Mouse (Mus musculus) kidney, postnatal 14 days (tissue): ENCODE data around the gene Lor.

ENCODE experiments used
- DNase-seq: peaks from one replicate; pipeline ENCODE4 v3.0.0; 2022; ENCODE audit warnings: mixed read lengths

Lor gene

DNA sequence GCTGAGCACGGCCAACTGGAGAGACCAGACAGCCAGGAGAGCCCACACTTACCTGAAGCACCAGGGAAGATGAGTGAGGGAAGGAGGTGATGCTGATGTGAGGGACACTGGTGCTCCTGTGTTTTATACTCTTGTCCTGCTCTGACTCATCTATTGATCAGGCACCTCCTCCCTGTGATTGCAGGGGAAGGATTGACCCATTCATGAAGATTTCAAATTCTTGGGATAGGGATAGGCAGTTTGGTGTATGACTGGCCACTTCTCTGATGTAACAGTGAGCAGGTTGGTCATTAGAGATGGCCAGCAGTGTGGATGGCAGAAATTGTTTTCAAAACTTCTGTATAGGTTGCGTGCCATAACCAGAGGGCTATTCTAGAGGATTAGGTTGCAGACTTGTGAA lies at the start of gene Lor:
Gene Lor (minus strand): TSS at position 101 of the 400 bp plus-strand sequence.
- no peak for DNase-seq

DNA sequence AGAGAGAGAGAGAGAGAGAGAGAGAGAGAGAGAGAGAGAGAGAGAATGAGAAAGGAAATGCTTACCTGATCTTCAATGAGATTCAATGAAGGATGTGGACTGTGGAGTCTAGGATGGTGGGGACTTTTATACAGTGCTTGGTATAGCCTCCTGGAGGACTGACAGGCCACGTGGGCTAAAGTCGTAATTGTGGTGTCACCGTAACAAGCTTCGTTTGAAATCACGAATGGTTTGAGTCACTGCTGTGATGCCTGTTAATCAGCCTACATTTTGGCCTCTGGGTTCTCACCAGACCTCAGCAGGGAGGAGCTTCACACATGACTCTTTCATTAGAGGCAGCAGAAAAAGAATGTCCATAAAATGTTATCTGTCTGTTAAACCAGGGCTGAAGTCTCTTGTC lies 40.9 kb upstream of the Lor start, which contains the start of gene Prr9:
Gene Prr9 (minus strand): TSS at position 101 of the 400 bp plus-strand sequence.
- no peak for DNase-seq

DNA sequence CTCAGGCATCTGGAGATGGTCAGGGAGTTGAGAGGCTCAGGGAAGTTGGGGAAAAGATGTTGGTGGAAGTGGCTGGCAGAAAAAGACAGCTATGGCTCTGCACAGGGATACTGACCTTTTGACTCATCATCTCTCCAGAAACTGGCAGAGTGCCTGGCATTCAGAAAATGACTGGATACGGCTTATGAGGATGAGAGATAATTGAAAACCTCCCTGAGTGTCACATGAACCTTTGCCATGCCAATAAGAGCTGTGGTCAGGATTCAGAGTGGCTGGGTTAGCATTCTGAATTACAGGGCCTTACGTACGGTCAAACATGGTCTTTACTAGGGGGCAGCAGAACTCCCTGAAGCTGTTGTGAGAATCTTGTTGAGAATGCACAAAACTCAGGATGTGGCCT lies 38.0 kb upstream of the Lor start:
- DNase-seq, result no peak

DNA sequence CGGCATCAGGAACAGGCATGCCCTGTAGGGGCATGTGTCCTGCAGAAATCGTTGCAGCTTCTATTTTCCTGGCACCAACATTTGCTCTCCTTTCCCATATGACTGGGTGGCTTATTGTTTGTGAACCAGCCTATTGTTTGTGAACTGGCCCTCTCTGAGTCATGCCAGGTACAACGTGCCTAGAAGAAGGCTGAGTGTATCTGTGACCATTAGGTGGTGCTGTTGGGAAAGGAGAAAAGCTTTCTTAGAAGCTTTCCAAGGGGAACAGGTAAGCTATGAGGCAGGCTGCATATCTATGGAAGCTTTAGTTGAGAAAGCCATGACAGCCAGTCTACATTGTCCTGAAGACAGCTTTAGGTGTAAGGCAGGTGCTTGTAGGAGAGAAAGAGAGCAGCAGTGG lies 35.0 kb upstream of the Lor start:
- peak; percentile 13 for DNase-seq

DNA sequence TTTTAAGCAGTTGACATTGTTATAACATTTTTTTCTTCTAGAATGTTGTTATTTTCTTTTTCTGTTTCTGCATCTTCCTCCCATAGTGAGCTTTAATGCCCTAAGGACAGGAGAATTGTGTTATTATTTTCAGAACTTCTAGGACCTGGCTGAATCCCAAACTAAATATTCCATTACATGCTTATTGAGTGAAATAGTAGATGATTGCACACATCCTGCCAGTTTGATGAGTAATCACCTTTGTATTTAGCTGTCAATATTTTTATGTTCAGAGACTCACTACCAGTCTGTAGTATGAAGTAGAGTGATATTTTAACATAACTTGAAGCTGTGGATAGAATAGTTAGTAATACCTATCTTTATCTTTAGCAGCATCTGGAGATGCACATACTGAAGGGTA lies 28.6 kb upstream of the Lor start:
- DNase-seq, result no peak

DNA sequence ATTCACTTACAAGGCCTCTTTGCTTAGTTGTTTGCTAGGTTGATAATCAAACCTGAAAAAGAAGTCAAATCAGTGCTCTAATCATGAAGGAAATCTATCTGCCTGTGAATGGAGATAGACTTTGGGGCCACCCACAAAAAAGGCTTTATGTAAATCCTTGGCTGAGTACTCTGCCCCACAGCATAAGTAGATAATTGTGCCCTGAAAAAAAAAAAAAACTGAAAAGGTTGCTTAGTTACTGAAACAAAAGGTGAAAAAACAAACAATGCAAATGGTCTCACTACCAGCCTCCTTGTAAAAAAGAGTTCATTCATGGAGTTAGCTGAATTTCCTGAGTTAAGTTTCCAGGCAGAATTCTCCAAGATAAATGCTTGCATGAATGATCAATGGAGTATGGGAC lies 27.8 kb upstream of the Lor start:
- no peak for DNase-seq

DNA sequence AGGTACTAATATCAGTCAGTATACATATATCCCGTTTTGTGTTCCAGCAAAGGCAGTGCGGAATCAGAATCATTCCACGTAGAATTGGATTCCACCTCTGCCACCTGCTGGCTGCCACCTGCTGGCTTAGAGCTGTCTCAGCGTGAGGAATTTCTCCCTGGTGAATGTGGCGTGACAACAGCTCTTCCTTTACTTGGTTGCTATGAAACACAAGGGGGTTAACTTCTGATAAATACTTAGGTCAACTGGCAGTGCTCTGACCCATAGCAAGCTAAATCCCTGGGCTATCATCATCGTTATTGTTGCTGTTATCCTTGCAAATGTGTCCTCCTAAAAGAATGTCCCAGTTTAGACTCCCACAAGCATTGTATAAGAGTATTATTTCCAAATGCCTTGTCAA lies 23.6 kb upstream of the Lor start:
- peak; percentile 35 for DNase-seq

DNA sequence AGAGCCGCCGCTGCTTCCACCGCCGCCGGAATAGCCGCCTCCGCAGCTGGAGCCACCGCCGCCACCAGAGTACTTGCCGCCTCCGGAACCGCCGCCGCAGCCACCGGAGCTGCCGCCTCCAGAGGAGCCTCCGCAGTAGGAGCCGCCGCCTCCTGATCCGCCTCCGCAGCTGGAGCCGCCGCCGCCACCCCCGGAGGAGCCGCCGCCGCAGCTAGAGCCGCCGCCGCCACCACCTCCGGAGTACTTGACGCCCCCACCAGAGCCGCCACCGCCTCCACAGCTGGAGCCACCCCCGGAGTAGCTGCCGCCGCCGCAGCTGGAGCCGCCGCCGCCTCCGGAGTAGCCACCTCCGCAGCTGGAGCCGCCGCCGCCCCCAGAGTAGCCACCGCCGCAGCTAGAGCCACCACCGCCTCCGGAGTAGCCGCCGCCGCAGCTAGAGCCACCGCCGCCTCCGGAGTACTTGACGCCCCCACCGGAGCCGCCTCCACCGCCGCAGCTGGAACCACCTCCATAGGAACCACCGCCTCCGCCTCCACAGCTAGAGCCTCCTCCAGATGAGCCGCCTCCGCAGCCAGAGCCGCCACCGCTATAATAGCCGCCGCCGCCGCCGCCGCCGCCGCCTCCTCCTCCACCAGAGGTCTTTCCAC lies 1.5 kb downstream of the Lor start:
- DNase-seq, result peak; percentile 57

DNA sequence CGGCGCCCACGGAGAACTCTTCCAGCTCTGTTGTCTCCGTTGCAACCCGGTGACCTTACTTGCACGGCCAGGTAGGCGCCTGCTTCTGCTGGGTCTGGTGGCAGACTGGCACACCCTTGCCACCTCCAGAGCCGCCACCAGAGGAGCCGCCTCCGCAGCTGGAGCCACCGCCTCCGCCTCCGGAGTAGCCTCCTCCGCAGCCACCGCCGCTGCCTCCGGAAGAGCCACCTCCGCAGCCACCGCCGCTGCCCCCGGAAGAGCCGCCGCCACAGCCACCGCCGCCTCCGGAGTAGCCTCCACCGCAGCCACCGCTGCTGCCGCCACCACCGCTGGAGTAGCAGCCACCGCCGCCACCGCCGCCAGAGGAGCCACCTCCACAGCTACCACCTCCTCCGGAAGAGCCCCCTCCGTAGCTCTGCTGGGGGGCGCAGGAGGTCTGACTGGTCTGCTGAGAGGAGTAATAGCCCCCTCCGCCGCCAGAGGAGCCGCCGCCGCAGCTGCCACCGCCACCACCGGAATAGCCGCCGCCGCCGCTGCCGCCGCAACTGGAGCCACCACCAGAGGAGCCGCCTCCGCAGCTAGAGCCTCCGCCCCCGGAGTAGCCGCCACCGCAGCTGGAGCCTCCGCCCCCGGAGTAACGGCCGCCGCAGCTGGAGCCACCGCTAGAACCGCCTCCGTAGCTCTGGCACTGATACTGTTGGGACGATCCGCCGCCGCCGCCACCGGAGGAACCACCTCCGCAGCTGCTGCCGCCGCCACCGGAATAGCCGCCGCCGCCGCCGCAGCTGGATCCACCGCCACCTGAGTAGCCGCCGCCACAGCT lies 2.3 kb downstream of the Lor start:
- DNase-seq, result peak; percentile 72

DNA sequence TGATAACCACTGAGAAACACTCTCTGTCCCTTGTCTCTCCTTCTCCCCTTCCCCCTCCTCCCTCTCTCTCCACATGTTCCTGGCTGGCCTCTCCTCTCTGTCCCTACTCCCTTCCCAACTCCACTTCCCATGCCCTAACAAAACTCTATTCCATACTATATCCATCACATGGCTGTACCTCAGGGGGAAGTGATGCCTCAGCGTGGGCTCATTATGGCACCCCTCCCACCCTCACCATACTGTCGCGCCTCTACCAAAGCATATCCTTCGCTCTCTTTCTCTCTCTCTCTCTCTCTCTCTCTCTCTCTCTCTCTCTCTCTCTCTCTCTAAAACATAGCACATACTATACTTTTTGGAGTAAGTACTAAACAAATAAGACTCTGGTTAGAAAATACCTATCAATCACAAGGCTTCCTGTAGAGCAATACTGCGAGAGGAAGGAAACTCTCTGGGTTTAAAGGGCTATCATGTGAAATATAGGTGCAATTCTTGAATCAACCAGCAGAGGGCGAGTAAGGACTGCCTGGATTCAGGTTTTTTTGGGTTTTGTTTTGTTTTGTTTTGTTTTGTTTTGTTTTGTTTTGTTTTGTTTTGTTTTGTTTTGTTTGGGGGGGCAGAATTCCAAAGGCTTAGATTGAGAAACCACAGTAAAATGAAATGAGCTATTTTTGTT lies 32.4 kb downstream of the Lor start:
- DNase-seq, result peak; percentile 27

DNA sequence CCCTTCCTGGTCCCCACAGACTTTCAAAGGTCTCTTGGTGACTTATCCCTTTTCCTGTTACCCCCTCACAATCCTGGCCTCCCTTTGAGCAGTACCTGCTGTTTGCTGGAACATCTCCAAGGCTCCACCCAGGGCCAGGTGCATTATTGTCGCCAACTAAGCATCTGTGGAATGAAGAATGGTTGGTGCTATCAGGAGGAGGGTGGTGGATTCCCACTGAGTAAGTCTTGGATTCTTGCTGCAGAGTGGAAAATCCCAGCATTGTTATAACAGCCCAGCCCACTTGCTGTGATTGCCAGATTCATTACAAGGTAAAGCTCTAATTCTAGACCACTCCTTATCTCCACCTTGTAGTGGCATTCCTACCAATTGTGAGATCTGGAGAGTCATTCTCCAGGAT lies 49.0 kb downstream of the Lor start:
- DNase-seq, result no peak

DNA sequence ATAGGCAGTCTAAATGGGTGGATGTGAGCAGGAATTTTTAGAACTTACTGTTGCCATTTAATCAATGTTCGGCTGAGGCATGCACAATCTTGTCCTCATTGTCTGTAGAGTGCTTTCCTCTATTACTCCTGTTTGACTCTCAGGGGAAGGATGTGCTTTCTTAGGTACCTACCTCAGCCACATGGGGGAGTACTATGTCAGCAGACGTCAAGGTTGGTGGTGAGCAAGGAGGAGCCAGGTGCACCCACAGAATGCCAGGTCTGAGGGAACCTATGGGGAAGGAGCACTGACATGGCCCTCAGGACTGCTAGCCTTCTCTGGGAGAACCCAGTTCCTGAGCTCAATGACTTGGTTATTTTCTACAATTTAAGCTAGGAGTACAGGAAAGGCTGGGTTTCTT lies 49.7 kb downstream of the Lor start:
- DNase-seq, result no peak
